Mouse (Mus musculus) hindbrain, embryonic 14.5 days (tissue): Measurements from ENCODE around the gene Tgfb1i1. TPM values are rescaled to one million over a fixed set of nuclear protein-coding genes. Genes with fewer than 3 reads are reported as not detected.

ENCODE experiments used
- ATAC-seq: fragments of 200-750 bp; cut with Nextera tagmentation; 2 replicates; pipeline ENCODE4 v1.8.0; 2017; ENCODE audit warnings: moderate number of reproducible peaks, mild to moderate bottlenecking, moderate TSS enrichment, moderate library complexity; ENCODE audit not compliant: low FRiP score
- DNase-seq: peaks from one replicate; pipeline ENCODE4 v3.0.0-alpha.2; 2015; ENCODE audit warnings: low spot score
- H3K27ac ChIP-seq: fragments of 300-500 bp; sonication (generic); 2 replicates; pipeline ENCODE4 v1.5.1; 2014; ENCODE audit warnings: mild to moderate bottlenecking, moderate library complexity
- H3K27me3 ChIP-seq: fragments of 300-500 bp; sonication (generic); 2 replicates; pipeline ENCODE4 v1.6.1; 2014; ENCODE audit warnings: mild to moderate bottlenecking, low read length, mixed read lengths; ENCODE audit not compliant: control insufficient read depth, insufficient read depth
- H3K36me3 ChIP-seq: fragments of 300-500 bp; sonication (generic); replicated peaks from 2 replicates; pipeline ENCODE4 v1.6.1; 2014; ENCODE audit not compliant: control insufficient read depth, insufficient read depth
- H3K4me1 ChIP-seq: fragments of 300-500 bp; sonication (generic); replicated peaks from 2 replicates; pipeline ENCODE4 v1.6.1; 2014; ENCODE audit warnings: antibody characterized with exemption, low read length, mixed read lengths; ENCODE audit not compliant: control insufficient read depth, insufficient read depth
- H3K4me2 ChIP-seq: fragments of 300-500 bp; sonication (generic); replicated peaks from 2 replicates; pipeline ENCODE4 v1.6.1; 2014; ENCODE audit warnings: mild to moderate bottlenecking, moderate library complexity
- H3K4me3 ChIP-seq: fragments of 300-500 bp; sonication (generic); replicated peaks from 2 replicates; pipeline ENCODE4 v1.5.1; 2014; ENCODE audit warnings: mild to moderate bottlenecking, low read length
- H3K9ac ChIP-seq: fragments of 300-500 bp; sonication (generic); 2 replicates; pipeline ENCODE4 v1.6.1; 2014
- H3K9me3 ChIP-seq: fragments of 300-500 bp; sonication (generic); 2 replicates; pipeline ENCODE4 v1.6.1; 2016; ENCODE audit warnings: low read length; ENCODE audit not compliant: control insufficient read depth
- WGBS: fragments of 180-500 bp; shearing (Covaris S2); extraction: QIAGEN DNeasy Blood & Tissue Kit; methylation state at CpG from one replicate; pipeline ENCODE4 v1.1.7; 2014; 5-methylcytosine and 5-hydroxymethylcytosine counted together
- polyA plus RNA-seq: library from polyadenylated mRNA; unstranded; fragments of >200 nt; fragmentation: Nextera tagmentation; extraction: Ambion mirVana; gene quantifications from 2 replicates; pipeline ENCODE4 v1.2.1, GENCODE M21; 2014

Tgfb1i1 gene
- polyA plus RNA-seq, 1 experiment from 2014 or later: 27.8 TPM

GRCm38 (mm10) chr7:128252609-128253008 lies 6.0 kb downstream of the Tgfb1i1 start:
- no peaks in the 10 kb centered on the region for H3K27me3 ChIP-seq
- H3K4me2 ChIP-seq: peak overlapping the region; percentile 55
- H3K4me1 ChIP-seq: peaks cover 9% of the 10 kb centered on the region
- H3K9ac ChIP-seq: peak overlapping the region; percentile 46; the same call in 1 of the 2 replicates
- WGBS: 12% methylated on average over 24 of the region's 24 CpGs
- H3K4me3 ChIP-seq: peak overlapping the region; percentile 30
- DNase-seq: peak; percentile 28
- no peak overlapping the region for H3K27ac ChIP-seq
- no peaks in the 10 kb centered on the region for H3K36me3 ChIP-seq
- peak; percentile 65; the same call in 1 of the 2 replicates for ATAC-seq
- H3K9me3 ChIP-seq: no peaks in the 10 kb centered on the region

- Histone ChIP-seq H3K9ac (no peak overlapping the region), H3K9me3 (no peaks in the 10 kb centered on the region), H3K27ac (no peak overlapping the region), H3K27me3 (no peaks in the 10 kb centered on the region), H3K4me1 (peaks cover 9% of the 10 kb centered on the region), H3K36me3 (no peaks in the 10 kb centered on the region), H3K4me2 (no peak overlapping the region), H3K4me3 (no peak overlapping the region)
- DNase-seq (no peak), ATAC-seq (no peak)
- 61% methylated on average over 2 of the region's 2 CpGs for WGBS
These were observed 8.4 kb downstream of the Tgfb1i1 start for GRCm38 (mm10) chr7:128254978-128255377.

DNA sequence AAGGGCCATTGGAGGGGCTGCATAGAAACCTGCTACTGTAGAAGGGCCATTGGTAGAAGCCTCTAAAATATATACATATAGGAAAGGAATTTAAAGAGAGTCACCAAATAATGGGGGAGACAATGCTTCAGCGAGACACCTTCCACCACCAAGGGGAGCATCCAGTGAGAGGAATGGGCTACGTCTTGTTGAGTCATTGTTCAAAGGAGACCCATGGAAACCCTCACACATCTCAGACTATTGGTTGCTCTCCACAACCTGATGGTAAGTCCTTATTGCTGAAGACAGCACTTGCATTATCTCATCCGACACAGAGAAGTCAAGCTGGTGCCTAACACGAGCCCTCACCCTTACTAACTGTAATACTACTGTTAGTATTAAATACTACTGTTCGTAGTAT lies 9.1 kb downstream of the Tgfb1i1 start:
- Histone ChIP-seq H3K27ac (no peak overlapping the region), H3K9me3 (no peaks in the 10 kb centered on the region), H3K4me3 (no peak overlapping the region), H3K4me1 (peaks cover 9% of the 10 kb centered on the region), H3K9ac (no peak overlapping the region), H3K27me3 (no peaks in the 10 kb centered on the region), H3K4me2 (no peak overlapping the region), H3K36me3 (no peaks in the 10 kb centered on the region)
- no peak for ATAC-seq
- no peak for DNase-seq
- WGBS: 89% methylated on average over 5 of the region's 5 CpGs

- no peak overlapping the region for H3K27ac ChIP-seq
- no peaks in the 10 kb centered on the region for H3K36me3 ChIP-seq
- 54% methylated on average over 5 of the region's 5 CpGs for WGBS
- no peak overlapping the region for H3K4me2 ChIP-seq
- DNase-seq (no peak), ATAC-seq (no peak)
- H3K9ac ChIP-seq: no peak overlapping the region
- H3K4me1 ChIP-seq: peaks cover 9% of the 10 kb centered on the region
- no peak overlapping the region for H3K4me3 ChIP-seq
- H3K9me3 ChIP-seq: no peaks in the 10 kb centered on the region
- no peaks in the 10 kb centered on the region for H3K27me3 ChIP-seq
These were observed 10.2 kb downstream of the Tgfb1i1 start for GRCm38 (mm10) chr7:128256783-128257334.

DNA sequence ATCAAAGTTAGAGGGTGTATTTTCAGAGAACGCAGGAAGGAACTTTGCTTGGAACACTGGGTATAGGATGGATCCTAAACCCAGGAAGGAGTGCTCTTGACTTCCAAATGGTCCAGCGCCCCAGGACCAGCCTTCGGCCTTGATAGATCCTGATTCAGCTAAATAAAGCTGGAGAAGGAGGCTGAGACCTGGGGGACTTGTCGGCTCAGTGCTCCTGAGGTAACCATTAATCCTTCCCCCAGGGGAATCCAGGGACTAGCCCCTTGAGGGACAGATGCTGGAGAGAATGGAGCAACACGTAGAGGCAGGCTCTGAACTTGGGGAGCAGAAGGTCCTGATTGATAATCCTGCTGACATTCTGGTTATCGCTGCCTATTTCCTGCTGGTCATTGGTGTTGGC lies 18.8 kb downstream of the Tgfb1i1 start, which contains the start of gene Slc5a2:
Gene Slc5a2 (plus strand): TSS at position 247 of the 400 bp plus-strand sequence.
- no peaks in the 10 kb centered on the region for H3K27me3 ChIP-seq
- no peak within 1 kb of the TSS for H3K4me2 ChIP-seq
- no peaks in the 10 kb centered on the region for H3K9me3 ChIP-seq
- H3K4me3 ChIP-seq: no peak within 1 kb of the TSS
- DNase-seq (no peak), ATAC-seq (no peak)
- WGBS: 87% methylated on average over 6 of the region's 6 CpGs
- H3K9ac ChIP-seq: no peak within 1 kb of the TSS
- no peaks in the 10 kb centered on the region for H3K4me1 ChIP-seq
- no peaks in the 10 kb centered on the region for H3K36me3 ChIP-seq
- no peak within 1 kb of the TSS for H3K27ac ChIP-seq

DNA sequence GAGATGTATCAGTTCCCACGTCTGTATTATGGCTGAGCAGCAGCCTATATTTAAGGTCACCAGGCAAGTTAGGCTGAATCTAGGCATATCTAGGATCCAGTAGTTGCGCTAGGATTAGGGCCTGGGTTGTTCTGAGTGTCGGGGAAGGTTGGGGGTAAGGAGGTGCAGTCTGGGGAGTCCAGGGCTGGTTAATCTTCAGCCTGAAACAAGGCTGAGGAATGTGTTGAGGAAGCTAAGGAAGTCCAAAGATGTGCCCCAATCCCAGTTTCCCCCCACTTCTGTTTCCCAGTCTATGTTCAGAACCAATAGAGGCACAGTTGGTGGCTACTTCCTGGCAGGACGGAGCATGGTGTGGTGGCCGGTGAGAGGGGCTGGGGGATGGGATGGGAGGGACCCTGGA lies 19.4 kb downstream of the Tgfb1i1 start:
- no peak overlapping the region for H3K4me3 ChIP-seq
- DNase-seq (no peak), ATAC-seq (no peak)
- H3K9me3 ChIP-seq: no peaks in the 10 kb centered on the region
- no peaks in the 10 kb centered on the region for H3K4me1 ChIP-seq
- 0 out of 2 replicates have a peak, but pooled peaks cover under 1% of the 10 kb centered on the region for H3K36me3 ChIP-seq
- no peak overlapping the region for H3K27ac ChIP-seq
- 78% methylated on average over 5 of the region's 5 CpGs for WGBS
- H3K27me3 ChIP-seq: no peaks in the 10 kb centered on the region
- no peak overlapping the region for H3K4me2 ChIP-seq
- no peak overlapping the region for H3K9ac ChIP-seq

- Histone ChIP-seq H3K36me3 (peaks cover 14% of the 10 kb centered on the region), H3K9me3 (no peaks in the 10 kb centered on the region), H3K4me2 (no peak overlapping the region), H3K4me1 (no peaks in the 10 kb centered on the region), H3K27ac (no peak overlapping the region), H3K27me3 (no peaks in the 10 kb centered on the region), H3K4me3 (no peak overlapping the region), H3K9ac (no peak overlapping the region)
- WGBS: 68% methylated on average over 13 of the region's 13 CpGs
- no peak for ATAC-seq
- DNase-seq: no peak
These were observed 20.8 kb downstream of the Tgfb1i1 start for GRCm38 (mm10) chr7:128267391-128267790.

- Histone ChIP-seq H3K36me3 (peaks cover 17% of the 10 kb centered on the region), H3K4me3 (no peak overlapping the region), H3K9ac (no peak overlapping the region), H3K4me2 (no peak overlapping the region), H3K4me1 (no peaks in the 10 kb centered on the region), H3K27me3 (no peaks in the 10 kb centered on the region), H3K9me3 (no peaks in the 10 kb centered on the region), H3K27ac (no peak overlapping the region)
- no peak for ATAC-seq
- DNase-seq: no peak
- 92% methylated on average over 7 of the region's 7 CpGs for WGBS
These were observed 21.2 kb downstream of the Tgfb1i1 start for GRCm38 (mm10) chr7:128267813-128268212.

- ATAC-seq: no peak
- no peaks in the 10 kb centered on the region for H3K27me3 ChIP-seq
- H3K36me3 ChIP-seq: peaks cover 44% of the 10 kb centered on the region
- no peak for DNase-seq
- H3K4me3 ChIP-seq: no peak overlapping the region
- H3K9me3 ChIP-seq: no peaks in the 10 kb centered on the region
- no peak overlapping the region for H3K4me2 ChIP-seq
- no peak overlapping the region for H3K27ac ChIP-seq
- H3K4me1 ChIP-seq: no peaks in the 10 kb centered on the region
- 56% methylated on average over 13 of the region's 13 CpGs for WGBS
- H3K9ac ChIP-seq: no peak overlapping the region
These were observed 23.8 kb downstream of the Tgfb1i1 start for GRCm38 (mm10) chr7:128270431-128270850.

GRCm38 (mm10) chr7:128271496-128271895 lies 24.9 kb downstream of the Tgfb1i1 start:
- H3K27ac ChIP-seq: no peak overlapping the region
- peaks cover 53% of the 10 kb centered on the region for H3K36me3 ChIP-seq
- no peak overlapping the region for H3K9ac ChIP-seq
- no peaks in the 10 kb centered on the region for H3K27me3 ChIP-seq
- ATAC-seq (no peak), DNase-seq (no peak)
- H3K9me3 ChIP-seq: no peaks in the 10 kb centered on the region
- no peaks in the 10 kb centered on the region for H3K4me1 ChIP-seq
- H3K4me3 ChIP-seq: no peak overlapping the region
- no peak overlapping the region for H3K4me2 ChIP-seq
- 95% methylated on average over 9 of the region's 9 CpGs for WGBS
